Mouse (Mus musculus) testis, postnatal 10 days (tissue): ENCODE measurements around the gene Tep1.

Experiments
- DNase-seq: peaks from one replicate; pipeline ENCODE4 v3.0.0; 2021; ENCODE audit warnings: low spot score

Gene Tep1

DNA sequence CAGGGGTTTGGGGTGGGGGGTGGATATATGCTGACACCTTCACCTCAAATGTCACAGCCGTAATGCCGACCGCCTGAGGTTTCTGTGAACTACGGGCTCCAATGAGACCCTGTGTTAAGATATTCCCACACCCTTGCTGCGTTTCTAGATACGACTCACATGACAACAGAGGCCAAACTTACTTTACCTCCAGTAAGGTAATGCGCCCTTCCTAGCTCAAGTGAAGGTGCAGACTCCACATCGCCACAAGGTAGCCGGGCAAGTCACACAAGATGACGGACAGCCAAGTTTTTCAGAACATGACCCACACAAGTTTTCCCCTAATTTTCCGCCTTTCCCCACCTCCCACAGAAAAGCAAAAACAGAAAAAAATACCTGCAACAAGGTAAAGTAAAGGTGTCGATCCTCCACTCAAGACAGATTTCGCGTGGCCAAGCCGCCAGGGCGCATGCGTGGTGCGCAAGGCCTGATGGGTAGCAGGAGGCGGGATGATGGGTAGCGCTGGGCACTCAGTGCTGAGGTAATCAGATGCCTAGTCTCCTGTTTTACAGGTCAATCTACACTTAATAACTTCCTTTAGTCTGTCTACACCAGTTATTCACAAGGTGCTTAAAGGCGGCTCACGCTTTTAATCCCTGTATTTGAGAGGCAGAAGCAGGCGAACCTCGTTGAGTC, 75.0 kb downstream of the Tep1 start:
- DNase-seq, result no peak

DNA sequence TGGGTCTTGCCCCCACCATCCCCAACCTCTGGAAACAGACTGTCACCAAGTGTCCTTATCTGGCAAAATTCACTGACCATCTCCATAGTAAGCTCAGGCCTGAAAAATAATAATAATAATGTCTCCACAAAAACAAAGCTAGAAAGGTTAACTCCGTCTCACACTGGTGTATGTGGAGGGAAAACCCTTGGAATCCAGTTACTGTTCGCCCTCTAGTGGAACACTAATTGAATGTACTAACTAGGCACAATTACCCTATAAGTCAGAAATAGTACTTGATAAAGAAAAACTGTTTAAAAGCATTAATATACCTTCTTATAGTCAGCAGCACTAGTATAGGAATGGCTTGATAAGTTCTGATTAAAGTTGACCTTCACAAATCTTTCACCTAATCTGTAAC, 82.2 kb downstream of the Tep1 start:
- no peak for DNase-seq

DNA sequence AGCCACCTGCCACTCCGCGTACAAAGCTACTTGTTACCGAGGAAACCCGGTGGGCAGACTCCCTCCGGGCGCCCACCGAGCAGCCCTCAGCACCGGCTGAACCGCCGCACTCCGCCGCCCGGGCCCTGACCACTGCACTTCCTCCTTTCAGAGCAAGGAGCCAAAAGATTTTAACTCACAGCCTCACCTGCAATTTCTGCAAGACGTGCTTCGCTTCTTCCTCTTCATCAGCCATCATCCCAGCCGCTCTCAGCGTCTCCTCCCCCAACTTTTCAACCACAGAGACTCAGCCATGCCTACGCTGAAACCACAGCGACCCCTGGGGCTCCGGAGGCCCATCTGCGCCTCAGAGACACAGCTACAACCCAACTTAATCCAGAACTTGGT, 85.1 kb downstream of the Tep1 start, which contains the start of gene Ttc5:
Ttc5 (minus strand) TSS at position 269 of the 387 bp plus-strand sequence.
- DNase-seq, result peak; percentile 93

DNA sequence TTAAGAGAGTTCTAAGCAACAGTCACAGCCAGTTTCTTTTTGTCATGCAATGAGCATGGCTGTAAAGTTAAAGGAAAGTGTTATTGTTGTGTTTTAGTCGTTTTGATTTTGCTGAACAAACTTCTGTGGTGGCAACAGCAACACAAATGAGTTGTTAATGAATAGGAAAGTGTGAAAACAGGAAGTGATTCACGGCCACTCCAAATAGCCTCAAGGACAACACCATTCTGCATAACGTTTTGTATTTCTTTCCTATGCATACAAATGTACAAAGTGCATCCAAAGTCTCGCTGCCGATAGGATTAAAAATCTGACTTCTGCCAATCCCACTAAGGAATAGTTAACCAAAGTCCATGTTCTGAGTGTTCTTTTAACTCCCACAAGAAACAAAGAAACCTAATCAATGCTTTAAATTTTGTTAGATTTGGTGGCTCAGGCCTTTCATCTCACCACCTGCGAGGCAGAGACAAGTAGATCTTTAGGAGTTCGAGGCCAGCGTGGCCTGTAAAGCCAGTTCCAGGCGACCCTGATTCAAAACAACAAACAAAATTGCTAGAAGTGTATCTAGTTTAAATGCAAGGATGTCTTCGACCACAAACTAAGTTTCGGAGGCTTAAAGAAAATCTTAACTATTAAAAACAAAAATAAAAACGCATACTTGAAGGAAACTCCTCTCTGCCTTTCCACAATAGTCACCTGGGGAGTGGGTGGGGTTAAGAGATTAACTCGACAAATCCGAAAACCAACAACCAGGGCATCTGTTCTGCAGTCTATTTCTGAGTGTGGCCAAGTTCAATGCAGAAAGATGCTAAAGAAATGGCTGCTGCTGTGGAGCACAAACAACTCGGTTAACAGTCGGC, 85.7 kb downstream of the Tep1 start:
- no peak for DNase-seq

DNA sequence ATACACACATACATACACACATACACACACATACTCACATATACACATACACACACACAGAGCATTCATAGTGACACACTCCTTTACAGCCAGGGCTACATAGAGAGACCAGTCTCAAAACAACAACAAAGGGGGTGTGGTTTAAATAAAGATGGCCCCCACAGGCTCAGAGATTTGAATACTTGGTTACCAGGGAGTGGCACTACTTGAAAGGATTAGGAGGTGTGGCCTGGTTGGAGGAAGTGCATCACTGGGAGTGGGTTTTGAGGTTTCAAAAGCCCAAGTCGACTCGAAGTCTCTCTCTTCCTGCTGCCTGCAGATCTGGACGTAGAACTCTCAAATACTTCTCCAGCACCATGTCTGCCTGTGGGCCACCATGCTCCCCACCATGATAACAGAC, 88.2 kb downstream of the Tep1 start:
- DNase-seq, result no peak
